Mouse (Mus musculus): ENCODE data around the gene Gm5129.

Gm5129 gene

GRCm38 (mm10) chr5:29721159-29721558, 14.6 kb downstream of the Gm5129 start:
- DNase-seq, result no peak

- DNase-seq, result no peak
Measured at GRCm38 (mm10) chr5:29712906-29713305, 22.8 kb downstream of the Gm5129 start.

GRCm38 (mm10) chr5:29711631-29712030, 24.1 kb downstream of the Gm5129 start:
- DNase-seq, result no peak

- DNase-seq, result no peak
Measured at GRCm38 (mm10) chr5:29708258-29708657, 27.5 kb downstream of the Gm5129 start.

GRCm38 (mm10) chr5:29707241-29707640, 28.5 kb downstream of the Gm5129 start:
- no peak for DNase-seq

DNA sequence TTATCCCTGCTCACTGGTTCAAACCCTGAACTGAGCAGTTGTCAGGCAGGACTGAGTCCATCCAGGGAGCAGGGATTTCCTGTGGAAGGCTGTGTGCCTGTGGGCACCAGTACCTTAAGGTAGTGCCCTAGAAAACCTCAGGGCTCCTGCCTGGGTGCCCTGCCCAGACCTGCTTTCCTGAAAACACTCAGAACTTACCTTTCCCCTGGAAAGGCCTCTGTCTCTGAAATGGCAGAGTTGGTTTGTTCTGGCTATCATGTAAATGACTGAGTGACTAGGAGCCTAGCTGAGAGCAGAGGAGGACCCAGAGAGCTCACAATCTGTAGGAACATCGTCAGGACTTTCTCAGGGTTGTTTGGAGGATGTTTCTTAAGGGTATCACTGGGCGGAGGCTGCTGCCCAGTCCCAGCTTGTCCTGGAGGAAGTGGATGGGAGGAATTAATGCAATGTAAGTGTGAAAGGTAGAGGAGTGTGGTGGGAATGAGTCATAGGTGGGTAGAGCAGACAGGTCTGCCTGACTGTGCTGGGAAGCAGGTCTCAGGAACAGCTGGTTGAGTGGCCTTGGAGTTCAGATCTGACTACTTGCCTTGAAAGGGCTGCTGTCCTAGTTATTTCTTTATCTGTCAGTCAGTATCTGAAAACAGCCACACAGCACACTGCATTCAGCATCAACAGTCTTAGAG, 36.1 kb downstream of the Gm5129 start:
- no peak for DNase-seq

GRCm38 (mm10) chr5:29698493-29698892, 37.2 kb downstream of the Gm5129 start:
- no peak for DNase-seq

DNA sequence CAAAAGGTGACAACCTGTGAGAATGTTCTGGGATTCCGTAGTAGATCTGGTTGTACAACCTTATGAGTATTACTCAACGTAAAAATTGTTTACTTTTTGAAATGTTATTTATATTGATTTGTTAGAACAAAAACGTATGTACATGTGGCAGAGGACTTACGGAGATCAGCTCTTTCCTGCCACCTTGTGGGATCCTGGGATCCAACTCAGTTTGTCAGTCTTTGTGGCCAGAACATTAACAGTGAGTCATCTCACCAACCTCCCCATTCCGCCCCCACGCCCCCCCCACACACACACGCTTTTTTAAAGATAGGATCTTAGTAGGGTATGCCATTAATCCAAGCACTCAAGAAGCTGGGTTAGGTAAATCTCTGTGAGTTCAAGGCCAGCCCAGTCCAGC, 47.4 kb downstream of the Gm5129 start:
- no peak for DNase-seq

GRCm38 (mm10) chr5:29687671-29688070, 48.1 kb downstream of the Gm5129 start:
- peak; percentile 10 to 16 for DNase-seq
